Mouse (Mus musculus) liver, embryonic 13.5 days (tissue): ENCODE results near the gene Dcaf8. TPM values are rescaled to one million over a fixed set of nuclear protein-coding genes. Genes with fewer than 3 reads are reported as not detected.
A peak's percentile ranks its signal among the peaks of the same experiment; 100 is the strongest.

Experiments
- ATAC-seq: fragments of 200-750 bp; cut with Nextera tagmentation; 2 replicates; pipeline ENCODE4 v1.8.0; 2017; ENCODE audit warnings: low read depth, mild to moderate bottlenecking, moderate number of reproducible peaks, moderate library complexity
- DNase-seq: peaks from one replicate; pipeline ENCODE4 v3.0.0; 2022
- H3K27ac ChIP-seq: fragments of 300-500 bp; sonication (generic); 2 replicates; pipeline ENCODE4 v1.5.1; 2015; ENCODE audit warnings: moderate library complexity, mild to moderate bottlenecking, inconsistent platforms
- H3K27me3 ChIP-seq: fragments of 300-500 bp; sonication (generic); 2 replicates; pipeline ENCODE4 v1.6.1; 2015; ENCODE audit warnings: mild to moderate bottlenecking, inconsistent platforms
- H3K36me3 ChIP-seq: fragments of 300-500 bp; sonication (generic); 2 replicates; pipeline ENCODE4 v1.6.1; 2015; ENCODE audit warnings: mild to moderate bottlenecking, inconsistent platforms
- H3K4me1 ChIP-seq: fragments of 300-500 bp; sonication (generic); replicated peaks from 2 replicates; pipeline ENCODE4 v1.6.1; 2015; ENCODE audit warnings: inconsistent platforms
- H3K4me2 ChIP-seq: fragments of 300-500 bp; sonication (generic); 2 replicates; pipeline ENCODE4 v1.6.1; 2015; ENCODE audit warnings: inconsistent platforms, mild to moderate bottlenecking, moderate library complexity
- H3K4me3 ChIP-seq: fragments of 300-500 bp; sonication (generic); replicated peaks from 2 replicates; pipeline ENCODE4 v1.5.1; 2015; ENCODE audit warnings: mild to moderate bottlenecking, inconsistent platforms
- H3K9ac ChIP-seq: fragments of 300-500 bp; sonication (generic); 2 replicates; pipeline ENCODE4 v1.6.1; 2015; ENCODE audit warnings: mild to moderate bottlenecking, inconsistent platforms
- H3K9me3 ChIP-seq: fragments of 300-500 bp; sonication (generic); replicated peaks from 2 replicates; pipeline ENCODE4 v1.6.1; 2016; ENCODE audit warnings: inconsistent platforms
- WGBS: fragments of 180-500 bp; shearing (Covaris S2); methylation state at CpG from one replicate; pipeline ENCODE4 v1.1.7; 2015; ENCODE audit not compliant: insufficient replicate concordance; 5-methylcytosine and 5-hydroxymethylcytosine counted together
- polyA plus RNA-seq: library from polyadenylated mRNA; unstranded; fragments of >200 nt; fragmentation: Nextera tagmentation; extraction: Ambion mirVana; gene quantifications from 2 replicates; pipeline ENCODE4 v1.2.1, GENCODE M21; 2015

Gene Dcaf8
- polyA plus RNA-seq, 1 experiment from 2014 or later = 58.1 TPM

DNA sequence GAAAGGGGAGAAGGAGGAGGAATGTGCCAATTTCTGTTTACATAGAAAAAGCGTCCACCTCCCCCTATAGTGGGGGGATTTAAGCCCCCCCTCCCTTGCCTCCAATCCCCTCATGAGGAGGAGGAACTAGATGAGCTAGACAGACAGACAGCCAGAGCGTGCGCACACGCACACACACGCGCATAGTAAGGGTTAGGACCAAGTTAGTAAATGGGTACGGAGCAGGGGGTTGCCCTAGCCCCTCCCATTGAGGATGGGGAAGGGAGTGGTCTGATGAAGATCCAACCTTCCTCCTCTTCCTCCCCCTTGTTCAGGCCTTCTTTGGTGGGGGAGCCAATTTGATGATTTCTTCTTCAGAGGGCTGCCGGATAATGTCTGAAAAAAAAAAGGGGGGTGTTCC, 50.4 kb downstream of the Dcaf8 start:
- DNase-seq (no peak), ATAC-seq (no peak)
- H3K4me3 ChIP-seq = no peak overlapping the region
- no peak overlapping the region for H3K9ac ChIP-seq
- peaks cover 79% of the 10 kb centered on the region for H3K36me3 ChIP-seq
- H3K27ac ChIP-seq = no peak overlapping the region
- H3K4me1 ChIP-seq = peaks cover 18% of the 10 kb centered on the region
- no peaks in the 10 kb centered on the region for H3K27me3 ChIP-seq
- 90% methylated on average over 8 of the region's 8 CpGs for WGBS
- H3K9me3 ChIP-seq = no peaks in the 10 kb centered on the region
- no peak overlapping the region for H3K4me2 ChIP-seq

GRCm38 (mm10) chr1:172198996-172199395, 51.1 kb downstream of the Dcaf8 start:
- Histone ChIP-seq H3K4me3 (no peak overlapping the region), H3K9me3 (no peaks in the 10 kb centered on the region), H3K9ac (no peak overlapping the region), H3K4me1 (peaks cover 25% of the 10 kb centered on the region), H3K4me2 (no peak overlapping the region), H3K27me3 (no peaks in the 10 kb centered on the region), H3K36me3 (peaks cover 73% of the 10 kb centered on the region), H3K27ac (no peak overlapping the region)
- WGBS = 85% methylated on average over 4 of the region's 4 CpGs
- DNase-seq (no peak), ATAC-seq (no peak)

- Histone ChIP-seq H3K4me2 (no peak overlapping the region), H3K27ac (no peak overlapping the region), H3K4me1 (peaks cover 35% of the 10 kb centered on the region), H3K9ac (no peak overlapping the region), H3K4me3 (no peak overlapping the region), H3K27me3 (0 out of 2 replicates have a peak, but pooled peaks cover under 1% of the 10 kb centered on the region), H3K36me3 (peaks cover 61% of the 10 kb centered on the region), H3K9me3 (no peaks in the 10 kb centered on the region)
- 84% methylated on average over 5 of the region's 5 CpGs for WGBS
- ATAC-seq (no peak), DNase-seq (no peak)
Observed at GRCm38 (mm10) chr1:172200161-172200560, 52.3 kb downstream of the Dcaf8 start.

GRCm38 (mm10) chr1:172200871-172201447, 53.1 kb downstream of the Dcaf8 start:
- no peak overlapping the region for H3K27ac ChIP-seq
- H3K4me3 ChIP-seq = no peak overlapping the region
- H3K27me3 ChIP-seq = peaks cover 7% of the 10 kb centered on the region
- peaks cover 53% of the 10 kb centered on the region for H3K36me3 ChIP-seq
- ATAC-seq (no peak), DNase-seq (no peak)
- no peak overlapping the region for H3K9ac ChIP-seq
- 80% methylated on average over 7 of the region's 7 CpGs for WGBS
- peaks cover 43% of the 10 kb centered on the region for H3K4me1 ChIP-seq
- H3K4me2 ChIP-seq = no peak overlapping the region
- no peaks in the 10 kb centered on the region for H3K9me3 ChIP-seq

GRCm38 (mm10) chr1:172201967-172202880, 54.3 kb downstream of the Dcaf8 start:
- Histone ChIP-seq H3K4me1 (peaks cover 56% of the 10 kb centered on the region), H3K9ac (no peak overlapping the region), H3K27me3 (peaks cover 17% of the 10 kb centered on the region), H3K9me3 (no peaks in the 10 kb centered on the region), H3K4me3 (no peak overlapping the region), H3K4me2 (no peak overlapping the region), H3K27ac (0 out of 2 replicates have a peak overlapping the region, but pooled peaks have one; percentile 2), H3K36me3 (peaks cover 40% of the 10 kb centered on the region)
- no peak for ATAC-seq
- no peak for DNase-seq
- WGBS = 59% methylated on average over 14 of the region's 14 CpGs

DNA sequence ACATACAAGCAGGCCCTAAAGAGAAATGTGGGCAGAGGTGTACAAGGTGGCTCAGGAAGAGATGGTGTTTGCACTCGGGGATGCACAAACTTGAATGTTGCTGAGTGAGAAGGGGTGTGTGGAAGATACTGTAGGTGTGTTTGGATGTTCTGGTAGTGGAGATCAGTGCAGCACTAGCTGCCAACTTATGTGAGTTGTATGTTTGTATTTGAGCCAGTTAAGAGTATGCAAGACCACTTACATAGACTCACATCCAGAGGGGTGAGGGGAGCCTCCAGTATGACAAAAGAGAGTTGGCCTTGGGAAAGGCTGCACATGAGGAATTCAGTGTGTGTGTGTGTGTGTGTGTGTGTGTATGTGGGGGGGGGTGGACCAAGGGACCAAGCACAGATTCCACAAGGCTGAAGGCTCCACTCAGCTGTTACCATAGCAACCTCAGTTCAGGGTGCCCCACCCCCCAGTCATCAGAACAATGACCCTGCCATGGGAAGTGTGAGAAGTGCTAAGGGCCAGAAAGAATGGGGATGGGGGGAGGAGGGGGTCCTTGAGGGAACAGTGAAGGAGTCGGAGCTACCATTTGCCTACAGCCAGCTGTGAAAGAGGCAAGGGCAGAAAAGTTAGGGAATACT, 55.1 kb downstream of the Dcaf8 start:
- H3K4me3 ChIP-seq = no peak overlapping the region
- WGBS = 42% methylated on average over 2 of the region's 2 CpGs
- H3K36me3 ChIP-seq = peaks cover 33% of the 10 kb centered on the region
- peaks cover 17% of the 10 kb centered on the region for H3K27me3 ChIP-seq
- H3K27ac ChIP-seq = no peak overlapping the region
- H3K4me1 ChIP-seq = peaks cover 59% of the 10 kb centered on the region
- H3K4me2 ChIP-seq = no peak overlapping the region
- DNase-seq (no peak), ATAC-seq (no peak)
- no peak overlapping the region for H3K9ac ChIP-seq
- H3K9me3 ChIP-seq = no peaks in the 10 kb centered on the region

GRCm38 (mm10) chr1:172203566-172203965, 55.7 kb downstream of the Dcaf8 start:
- no peak for DNase-seq
- H3K4me1 ChIP-seq = peaks cover 59% of the 10 kb centered on the region
- H3K4me2 ChIP-seq = no peak overlapping the region
- peaks cover 17% of the 10 kb centered on the region for H3K27me3 ChIP-seq
- no peak overlapping the region for H3K4me3 ChIP-seq
- H3K27ac ChIP-seq = no peak overlapping the region
- no peak for ATAC-seq
- 21% methylated on average over 4 of the region's 4 CpGs for WGBS
- H3K9ac ChIP-seq = no peak overlapping the region
- H3K9me3 ChIP-seq = no peaks in the 10 kb centered on the region
- H3K36me3 ChIP-seq = peaks cover 28% of the 10 kb centered on the region

GRCm38 (mm10) chr1:172204033-172204813, 56.3 kb downstream of the Dcaf8 start:
- Histone ChIP-seq H3K4me1 (peaks cover 59% of the 10 kb centered on the region), H3K9ac (no peak overlapping the region)
- no peak for DNase-seq

GRCm38 (mm10) chr1:172204814-172205740, 57.2 kb downstream of the Dcaf8 start:
- no peaks in the 10 kb centered on the region for H3K9me3 ChIP-seq
- H3K36me3 ChIP-seq = peaks cover 16% of the 10 kb centered on the region
- peak overlapping the region; percentile 69; the same call in 1 of the 2 replicates for H3K9ac ChIP-seq
- peak overlapping the region; percentile 72 for H3K4me2 ChIP-seq
- H3K4me3 ChIP-seq = peak overlapping the region; percentile 58; the same call in 1 of the 2 replicates
- ATAC-seq (no peak), DNase-seq (no peak)
- H3K4me1 ChIP-seq = peaks cover 59% of the 10 kb centered on the region
- WGBS = 63% methylated on average over 15 of the region's 15 CpGs
- H3K27ac ChIP-seq = 0 out of 2 replicates have a peak overlapping the region, but pooled peaks have one; percentile 19
- peaks cover 17% of the 10 kb centered on the region for H3K27me3 ChIP-seq

More at GRCm38 (mm10) chr1:172204033-172204813, 56.3 kb downstream of the Dcaf8 start:
- no peaks in the 10 kb centered on the region for H3K9me3 ChIP-seq
- H3K4me2 ChIP-seq = no peak overlapping the region
- 0 out of 2 replicates have a peak overlapping the region, but pooled peaks have one; percentile 39 for H3K27ac ChIP-seq
- H3K36me3 ChIP-seq = peaks cover 24% of the 10 kb centered on the region
- ATAC-seq = no peak
- no peak overlapping the region for H3K4me3 ChIP-seq
- H3K27me3 ChIP-seq = peaks cover 17% of the 10 kb centered on the region
- WGBS = 44% methylated on average over 9 of the region's 9 CpGs

- DNase-seq = no peak
- Histone ChIP-seq H3K4me1 (peaks cover 59% of the 10 kb centered on the region), H3K4me2 (peak overlapping the region; percentile 72), H3K9me3 (no peaks in the 10 kb centered on the region), H3K9ac (peak overlapping the region; percentile 69), H3K27ac (no peak overlapping the region), H3K27me3 (peaks cover 17% of the 10 kb centered on the region), H3K36me3 (peaks cover 10% of the 10 kb centered on the region), H3K4me3 (peak overlapping the region; percentile 58)
- WGBS = 18% methylated on average over 3 of the region's 3 CpGs
- ATAC-seq = no peak
Observed at GRCm38 (mm10) chr1:172205741-172206087, 57.8 kb downstream of the Dcaf8 start.
